Mouse (Mus musculus) E14TG2a.4 (cell line): ENCODE results near the gene Usp40.

Experiments used
- CTCF ChIP-seq: conservative IDR thresholded peaks from 2 replicates; pipeline ENCODE4 v1.5.1; 2014; ENCODE audit warnings: low read length
- NANOG ChIP-seq: IDR thresholded peaks from 2 replicates; pipeline ENCODE4 v1.6.1; 2014; ENCODE audit warnings: borderline replicate concordance, low read length, mixed read lengths
- POU5F1 ChIP-seq: IDR thresholded peaks from 2 replicates; pipeline ENCODE4 v1.6.1; 2014; ENCODE audit warnings: low read length, borderline replicate concordance

DNA sequence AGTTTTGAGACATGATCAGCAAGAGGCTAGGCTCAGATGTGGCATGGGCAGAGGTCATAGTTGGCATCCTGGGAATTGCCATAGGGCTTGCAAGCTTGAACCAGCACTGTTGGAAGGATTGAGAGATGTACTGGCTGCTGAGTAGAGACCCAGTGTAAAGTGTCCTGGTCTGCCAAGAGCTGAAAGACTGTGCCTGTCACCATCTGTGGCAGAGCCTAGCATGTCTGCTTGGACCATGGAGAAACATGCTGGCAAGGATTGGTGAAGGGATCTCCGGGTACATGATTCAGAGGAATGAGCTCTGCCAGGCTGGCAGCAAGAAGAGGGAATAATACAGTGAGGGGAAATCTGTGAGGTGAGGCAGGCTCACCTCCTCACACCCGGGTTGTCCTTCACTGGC is 90.3 kb downstream of the Usp40 start:
- TF ChIP-seq CTCF (no peak), NANOG (no peak), POU5F1 (no peak)
